Mouse (Mus musculus): ENCODE data around the gene Gm17657.

DNA sequence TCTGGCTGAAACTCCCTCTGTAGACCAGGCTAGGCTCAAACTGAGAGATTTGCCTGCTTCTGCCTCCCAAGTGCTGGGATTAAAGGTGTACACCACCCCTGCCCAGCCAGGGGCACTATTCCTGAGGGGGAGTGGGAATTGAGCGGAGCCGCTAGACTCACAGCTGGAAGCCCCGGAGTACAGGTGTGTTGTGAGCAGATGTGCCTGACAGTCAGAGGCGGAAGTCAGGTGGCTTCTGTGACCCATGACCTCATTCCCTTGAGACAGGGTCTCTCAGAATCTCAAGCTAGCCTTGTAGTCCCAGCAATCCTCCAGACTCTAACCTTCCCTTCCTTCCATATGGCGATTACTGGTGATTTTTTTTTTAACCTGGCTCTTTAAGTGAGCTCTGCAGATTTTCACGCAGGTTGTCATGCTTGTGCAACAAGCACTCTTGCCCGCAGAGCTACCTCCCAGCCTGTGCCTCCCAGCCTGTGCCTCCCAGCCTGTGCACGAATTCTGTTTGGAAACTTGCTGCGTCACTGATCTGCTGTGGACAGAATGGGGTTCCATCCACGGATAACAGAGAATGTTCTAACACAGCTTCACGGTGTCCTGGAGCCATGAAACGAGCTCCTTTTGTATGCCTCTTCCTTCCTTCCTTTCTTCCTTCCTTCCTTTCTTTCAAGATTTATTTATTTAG is 40.4 kb downstream of the Gm17657 start:
- TF ChIP-seq POLR2A (IDR thresholded peaks at IDR 0.05; ENCODE audit: extremely low read depth, insufficient read depth, low read length): no peak
- no peak for TF ChIP-seq CTCF (IDR thresholded peaks at IDR 0.05; ENCODE audit: low read depth, low read length)
